In genomic region chr2:116838538-116839197, GRCm38 (mm10) we compare ENCODE assay signal across 9 mouse cellular contexts. TPM values are rescaled to one million over a fixed set of nuclear protein-coding genes. Genes with fewer than 3 reads are reported as not detected.
DNase-seq lines count a peak whose midpoint lies in the region; ATAC-seq lines count a peak whose summit lies in the region.
"Had no signal": no experiment of that assay in that cellular context is flagged by ENCODE, and none has a peak within 500 bp of the region (broad histone marks: within the 10 kb centered on the region; RNA-seq: fewer than 3 reads in every experiment).

No protein-coding gene starts in this region.

- H3K27me3 ChIP-seq in kidney, embryonic 14.5 days (ENCODE audit: control insufficient read depth, insufficient read depth, low read length), result no peaks in the 10 kb centered on the region

- H3K4me1 ChIP-seq in kidney, embryonic 14.5 days (ENCODE audit: control insufficient read depth, insufficient read depth, low read length), result 0 out of 2 replicates have a peak, but pooled peaks cover 3% of the 10 kb centered on the region

- H3K36me3 ChIP-seq in kidney, embryonic 14.5 days (ENCODE audit: control insufficient read depth, insufficient read depth, low read length), result no peaks in the 10 kb centered on the region

- H3K4me3 ChIP-seq in kidney, embryonic 14.5 days (ENCODE audit: low read length), result no peak overlapping the region

- H3K27ac ChIP-seq in kidney, embryonic 14.5 days (ENCODE audit: low read depth, low read length), result no peak overlapping the region
- H3K27ac ChIP-seq: macrophage had no signal

- peak; percentile 6 for DNase-seq in ovary, postnatal 36 days (ENCODE audit: low spot score)
- no peak for DNase-seq in ovary, postnatal 10 days (ENCODE audit: low spot score)
- DNase-seq in c-Kit-positive CD71-negative TER-119-negative erythroid progenitor cells, embryonic 14.5 days (ENCODE audit: low read depth), result peak; percentile 6
- peak; percentile 33 for DNase-seq in heart, adult 8-10 months (ENCODE audit: low spot score)
- DNase-seq in lung, postnatal 14 days, result peak; percentile 48
- DNase-seq in telencephalon, adult 2 months (ENCODE audit: low read depth, low spot score), result peak; percentile 42
- DNase-seq in thymus, postnatal 10 days (ENCODE audit: low spot score in 2 of 2), result no peak

- H3K9me3 ChIP-seq in kidney, embryonic 14.5 days (ENCODE audit: control insufficient read depth, low read length), result no peaks in the 10 kb centered on the region

- WGBS in kidney, embryonic 14.5 days, result 46% methylated on average over 8 of the region's 8 CpGs

- ATAC-seq in kidney, embryonic 14.5 days (ENCODE audit: low FRiP score, low TSS enrichment), result peak; percentile 84; the same call in 1 of the 2 replicates

- no peak overlapping the region for H3K4me2 ChIP-seq in kidney, embryonic 14.5 days (replicated peaks; ENCODE audit: low read depth, low read length)

- no peak overlapping the region for H3K9ac ChIP-seq in kidney, embryonic 14.5 days (ENCODE audit: low read depth, low read length)

RNA-seq across cellular contexts. Expression of gene Tmco5, which starts 39.8 kb away (rescaled TPM):
- total RNA-seq in heart, adult 8-10 months (2022), result not detected
- not detected in 2 replicates for polyA plus RNA-seq in kidney, embryonic 14.5 days (2014; fragmentation: Nextera tagmentation; extraction: Ambion mirVana)
- polyA plus RNA-seq: macrophage had no signal

Comparison
In these comparisons a context has a peak if more than half of its experiments do, and no peak if none do; other contexts are left out.
1. DNase-seq: peak in ovary, postnatal 36 days (single experiment), c-Kit-positive CD71-negative TER-119-negative erythroid progenitor cells, embryonic 14.5 days (single experiment), heart, adult 8-10 months (single experiment), lung, postnatal 14 days (single experiment) and telencephalon, adult 2 months (single experiment); none in ovary, postnatal 10 days (single experiment) and thymus, postnatal 10 days (0 of 2).